Mouse (Mus musculus) MEL (cell line): ENCODE results near the gene Tap2.

Experiments used
- BHLHE40 ChIP-seq: IDR thresholded peaks from 2 replicates; pipeline ENCODE4 v1.6.1; 2012; ENCODE audit warnings: low read depth, mild to moderate bottlenecking, inconsistent platforms, low read length, improper control_type of control experiment, borderline replicate concordance
- CTCF ChIP-seq, 3 experiments: IDR thresholded peaks in 2 of 3; conservative IDR thresholded peaks in 1 of 3; 2 replicates each; pipeline ENCODE4 v1.5.1; 2011 to 2012; ENCODE audit warnings: low read length in 3 of 3, low read depth in 2 of 3, mild to moderate bottlenecking in 2 of 3, improper control_type of control experiment in 1 of 3, inconsistent platforms in 1 of 3, mixed read lengths in 1 of 3, moderate library complexity in 1 of 3; ENCODE audit not compliant: control insufficient read depth in 1 of 3, insufficient read depth in 1 of 3, poor library complexity in 1 of 3, severe bottlenecking in 1 of 3
- GATA1 ChIP-seq: IDR thresholded peaks from 2 replicates; pipeline ENCODE4 v1.6.1; 2011; ENCODE audit warnings: low read depth, low read length, improper control_type of control experiment
- MYC ChIP-seq: IDR thresholded peaks from 2 replicates; pipeline ENCODE4 v1.6.1; 2011; ENCODE audit warnings: low read depth, mild to moderate bottlenecking, low read length, improper control_type of control experiment, moderate library complexity
- POLR2A ChIP-seq, 2 experiments: IDR thresholded peaks; 2 replicates each; pipeline ENCODE4 v1.6.1; 2011 to 2012; ENCODE audit warnings: low read length in 2 of 2, mild to moderate bottlenecking in 2 of 2, control low read depth in 1 of 2, improper control_type of control experiment in 1 of 2, low read depth in 1 of 2, moderate library complexity in 1 of 2; ENCODE audit not compliant: control insufficient read depth in 1 of 2, insufficient read depth in 1 of 2, poor library complexity in 1 of 2
- USF2 ChIP-seq, 2 experiments: IDR thresholded peaks; 2 replicates each; pipeline ENCODE4 v1.6.1; 2011 to 2012; ENCODE audit warnings: improper control_type of control experiment in 2 of 2, low read length in 2 of 2, borderline replicate concordance in 1 of 2, inconsistent platforms in 1 of 2, low read depth in 1 of 2, mild to moderate bottlenecking in 1 of 2; ENCODE audit not compliant: insufficient read depth in 1 of 2

DNA sequence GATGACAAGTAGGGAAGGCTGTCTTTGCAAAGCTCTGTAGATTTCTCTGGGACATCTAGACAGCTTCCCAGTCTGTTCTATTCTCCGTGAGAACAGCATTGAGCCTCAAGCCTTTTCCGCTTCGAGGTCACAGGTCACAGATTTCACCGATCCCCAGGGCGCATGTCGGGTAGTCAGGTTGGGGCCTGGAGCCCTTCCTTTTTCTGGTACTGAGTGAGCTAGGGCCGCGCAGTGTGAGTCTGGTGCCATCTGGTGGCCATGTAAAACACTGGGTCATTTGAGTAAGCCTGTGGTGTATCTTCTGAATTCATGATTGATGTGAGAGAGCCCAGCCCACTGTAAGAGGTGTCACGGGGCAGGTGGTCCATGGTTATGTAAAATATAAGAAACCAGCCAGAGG is 31.6 kb downstream of the Tap2 start:
- TF ChIP-seq POLR2A (IDR thresholded peaks at IDR 0.05; ENCODE audit: control insufficient read depth in 1 of 2, insufficient read depth in 1 of 2, low read depth in 1 of 2, low read length in 2 of 2, poor library complexity in 1 of 2) (peak in 1 of 2 experiments; percentile 38; a peak in 1 of 4 replicates), USF2 (IDR thresholded peaks at IDR 0.05; ENCODE audit: borderline replicate concordance in 1 of 2, insufficient read depth in 1 of 2, low read depth in 1 of 2, low read length in 2 of 2) (no peak), CTCF (IDR thresholded peaks at IDR 0.05 in 2 of 3, conservative IDR thresholded peaks at IDR 0.05 in 1 of 3; ENCODE audit: control insufficient read depth in 1 of 3, insufficient read depth in 1 of 3, low read depth in 2 of 3, low read length in 3 of 3, poor library complexity in 1 of 3, severe bottlenecking in 1 of 3) (peak; percentile 77 to 96 (median 93)), MYC (peak; percentile 62; the same call in 1 of the 2 replicates), GATA1 (no peak), BHLHE40 (no peak)
